Mouse (Mus musculus) heart, postnatal 36 days (tissue): Measurements from ENCODE around the gene Btbd35f10. TPM values are rescaled to one million over a fixed set of nuclear protein-coding genes. Genes with fewer than 3 reads are reported as not detected.
"Not testable (repeated sequence)": the region's sequence is repeated elsewhere in the genome, so short reads cannot be mapped to it uniquely, and the experiment has no call there.

ENCODE experiments used
- DNase-seq, 2 experiments: peaks; one replicate each; pipeline ENCODE4 v3.0.0; 2021 to 2022
- intact Hi-C: fragments of 180-260 bp; cut with DNase I; formaldehyde crosslinking; loops from one replicate; pipeline ENCODE4 v1.15.1; 2025
- total RNA-seq, 2 experiments: library from RNA; stranded (reverse); gene quantifications; 2 replicates each; pipeline ENCODE4 v1.2.3; 2021

Gene Btbd35f10
- not detected for total RNA-seq

DNA sequence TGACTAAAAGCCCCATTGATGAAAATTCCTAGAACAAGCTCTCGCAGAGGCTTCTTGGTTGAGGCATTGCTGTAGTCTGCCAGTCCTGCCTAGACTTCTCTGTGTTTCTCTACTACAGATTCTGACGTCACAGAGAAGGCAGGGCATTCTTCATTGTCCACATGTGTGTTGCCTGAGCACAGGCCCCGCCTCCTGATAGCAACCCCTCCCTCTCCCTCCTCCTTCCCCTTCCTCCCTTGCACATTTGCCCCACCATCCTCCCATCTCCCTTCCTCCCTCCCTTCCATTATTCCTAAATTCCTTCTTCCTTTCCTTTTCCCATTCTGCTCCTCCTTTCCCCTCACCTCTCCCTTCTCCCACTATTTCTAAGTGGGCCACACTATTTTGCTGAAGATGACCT, at the start of gene Btbd35f10:
Gene Btbd35f10 (minus strand): TSS at position 101 of the 400 bp plus-strand sequence.
- intact Hi-C loops, DNase-seq: not testable (repeated sequence)

Other genes with a start within 250 kb of the Btbd35f10 start
- not detected for gene Btbd35f18, start 52.7 kb downstream of the Btbd35f10 start, total RNA-seq
- not detected for gene Btbd35f16, start 204.1 kb upstream of the Btbd35f10 start, total RNA-seq